ENCODE assay signal across 19 mouse cellular contexts in genomic region chr8:99393908-99394307, GRCm38 (mm10). TPM values are rescaled to one million over a fixed set of nuclear protein-coding genes. Genes with fewer than 3 reads are reported as not detected.
DNase-seq lines count a peak whose midpoint lies in the region; ATAC-seq lines count a peak whose summit lies in the region.
"Had no signal": no experiment of that assay in that cellular context is flagged by ENCODE, and none has a peak within 500 bp of the region (broad histone marks: within the 10 kb centered on the region; RNA-seq: fewer than 3 reads in every experiment).

No protein-coding gene starts in this region.

- H3K4me1 ChIP-seq in embryonic facial prominence, embryonic 14.5 days (ENCODE audit: control insufficient read depth, insufficient read depth, low read length): no peaks in the 10 kb centered on the region
- H3K4me1 ChIP-seq in embryonic facial prominence, embryonic 10.5 days: no peaks in the 10 kb centered on the region
- peaks cover under 1% of the 10 kb centered on the region; the same call in 1 of the 2 replicates for H3K4me1 ChIP-seq in hindbrain, embryonic 16.5 days (ENCODE audit: control insufficient read depth, insufficient read depth, low read depth, low read length)
- peaks cover 6% of the 10 kb centered on the region; the same call in 1 of the 2 replicates for H3K4me1 ChIP-seq in hindbrain, embryonic 13.5 days (replicated peaks)
- no peaks in the 10 kb centered on the region for H3K4me1 ChIP-seq in embryonic facial prominence, embryonic 15.5 days
- H3K4me1 ChIP-seq: embryonic facial prominence, embryonic 12.5 days; hindbrain, embryonic 15.5 days; limb, embryonic 13.5 days; liver, embryonic 15.5 days; stomach, embryonic 15.5 days had no signal

- H3K9ac ChIP-seq in embryonic facial prominence, embryonic 14.5 days (ENCODE audit: low read depth, low read length): no peak overlapping the region
- H3K9ac ChIP-seq in hindbrain, embryonic 16.5 days (ENCODE audit: low read depth, low read length): no peak overlapping the region
- H3K9ac ChIP-seq in hindbrain, embryonic 13.5 days: no peak overlapping the region
- H3K9ac ChIP-seq in embryonic facial prominence, embryonic 15.5 days: no peak overlapping the region
- H3K9ac ChIP-seq: embryonic facial prominence, embryonic 12.5 days; hindbrain, embryonic 15.5 days; limb, embryonic 13.5 days; liver, embryonic 15.5 days; stomach, embryonic 15.5 days had no signal

- peak; percentile 35 for DNase-seq in embryonic facial prominence, embryonic 14.5 days (ENCODE audit: low spot score)
- no peak for DNase-seq in embryonic facial prominence, embryonic 10.5 days (ENCODE audit: low spot score)
- peak; percentile 62 to 72 for DNase-seq in cerebellum, adult 18-20 months
- no peak for DNase-seq in natural killer cell, adult 2 months (ENCODE audit: low spot score in 2 of 2)
- DNase-seq in gastrocnemius, postnatal 14 days: no peak
- DNase-seq: kidney, adult 18-20 months; kidney, postnatal 4 days; lung, postnatal 10 days; spleen, adult 18-20 months had no signal

- no peaks in the 10 kb centered on the region for H3K27me3 ChIP-seq in embryonic facial prominence, embryonic 14.5 days (replicated peaks; ENCODE audit: control insufficient read depth, insufficient read depth, low read length)
- H3K27me3 ChIP-seq in embryonic facial prominence, embryonic 10.5 days (replicated peaks; ENCODE audit: low read depth, poor library complexity, severe bottlenecking): no peaks in the 10 kb centered on the region
- no peaks in the 10 kb centered on the region for H3K27me3 ChIP-seq in hindbrain, embryonic 16.5 days (replicated peaks; ENCODE audit: control insufficient read depth, insufficient read depth, low read length)
- H3K27me3 ChIP-seq in hindbrain, embryonic 13.5 days: no peaks in the 10 kb centered on the region
- H3K27me3 ChIP-seq in embryonic facial prominence, embryonic 15.5 days: no peaks in the 10 kb centered on the region
- H3K27me3 ChIP-seq: CH12.LX; embryonic facial prominence, embryonic 12.5 days; hindbrain, embryonic 15.5 days; limb, embryonic 13.5 days; liver, embryonic 15.5 days; stomach, embryonic 15.5 days had no signal

- intact Hi-C loops in gastrocnemius, postnatal 14 days (cut with DNase I; ENCODE audit: low total_unique reads): no loop called here

- no peak overlapping the region for H3K27ac ChIP-seq in embryonic facial prominence, embryonic 14.5 days (replicated peaks; ENCODE audit: low read depth, low read length)
- H3K27ac ChIP-seq in embryonic facial prominence, embryonic 10.5 days (replicated peaks): no peak overlapping the region
- H3K27ac ChIP-seq in hindbrain, embryonic 16.5 days (ENCODE audit: low read depth, low read length): no peak overlapping the region
- H3K27ac ChIP-seq in hindbrain, embryonic 13.5 days: no peak overlapping the region
- H3K27ac ChIP-seq in embryonic facial prominence, embryonic 15.5 days (replicated peaks): no peak overlapping the region
- H3K27ac ChIP-seq: embryonic facial prominence, embryonic 12.5 days; hindbrain, embryonic 15.5 days; limb, embryonic 13.5 days; liver, embryonic 15.5 days; stomach, embryonic 15.5 days had no signal

- H3K4me3 ChIP-seq in embryonic facial prominence, embryonic 14.5 days (ENCODE audit: low read depth, low read length): no peak overlapping the region
- H3K4me3 ChIP-seq in embryonic facial prominence, embryonic 10.5 days: no peak overlapping the region
- no peak overlapping the region for H3K4me3 ChIP-seq in hindbrain, embryonic 16.5 days (ENCODE audit: low read length)
- no peak overlapping the region for H3K4me3 ChIP-seq in hindbrain, embryonic 13.5 days
- H3K4me3 ChIP-seq in embryonic facial prominence, embryonic 15.5 days (replicated peaks): no peak overlapping the region
- H3K4me3 ChIP-seq: embryonic facial prominence, embryonic 12.5 days; hindbrain, embryonic 15.5 days; limb, embryonic 13.5 days; liver, embryonic 15.5 days; stomach, embryonic 15.5 days had no signal

- ATAC-seq in embryonic facial prominence, embryonic 14.5 days (ENCODE audit: low read depth): no peak; the same call in 1 of the 2 replicates
- ATAC-seq in hindbrain, embryonic 16.5 days: peak; percentile 45; the same call in 1 of the 2 replicates
- no peak for ATAC-seq in hindbrain, embryonic 13.5 days (ENCODE audit: low FRiP score)
- peak; percentile 15; the same call in 1 of the 2 replicates for ATAC-seq in embryonic facial prominence, embryonic 15.5 days (ENCODE audit: insufficient number of reproducible peaks, low FRiP score, low TSS enrichment, low read depth)

- no peak overlapping the region for H3K4me2 ChIP-seq in embryonic facial prominence, embryonic 14.5 days (ENCODE audit: low read depth, low read length)
- no peak overlapping the region for H3K4me2 ChIP-seq in hindbrain, embryonic 16.5 days (ENCODE audit: low read length)
- H3K4me2 ChIP-seq in hindbrain, embryonic 13.5 days: no peak overlapping the region
- no peak overlapping the region for H3K4me2 ChIP-seq in embryonic facial prominence, embryonic 15.5 days (replicated peaks)
- H3K4me2 ChIP-seq: embryonic facial prominence, embryonic 12.5 days; hindbrain, embryonic 15.5 days; limb, embryonic 13.5 days; liver, embryonic 15.5 days; stomach, embryonic 15.5 days had no signal

- 70% methylated on average over 4 of the region's 4 CpGs for WGBS in embryonic facial prominence, embryonic 14.5 days
- WGBS in embryonic facial prominence, embryonic 10.5 days: 75% methylated on average over 4 of the region's 4 CpGs
- 68% methylated on average over 4 of the region's 4 CpGs for WGBS in hindbrain, embryonic 16.5 days
- 70% methylated on average over 4 of the region's 4 CpGs for WGBS in hindbrain, embryonic 13.5 days
- 67% methylated on average over 4 of the region's 4 CpGs for WGBS in embryonic facial prominence, embryonic 15.5 days

- H3K9me3 ChIP-seq in embryonic facial prominence, embryonic 14.5 days (ENCODE audit: control insufficient read depth, low read length): no peaks in the 10 kb centered on the region
- no peaks in the 10 kb centered on the region for H3K9me3 ChIP-seq in embryonic facial prominence, embryonic 10.5 days
- no peaks in the 10 kb centered on the region for H3K9me3 ChIP-seq in hindbrain, embryonic 16.5 days (ENCODE audit: control insufficient read depth, low read length)
- no peaks in the 10 kb centered on the region for H3K9me3 ChIP-seq in hindbrain, embryonic 13.5 days
- H3K9me3 ChIP-seq in embryonic facial prominence, embryonic 15.5 days (replicated peaks): no peaks in the 10 kb centered on the region
- H3K9me3 ChIP-seq: embryonic facial prominence, embryonic 12.5 days; hindbrain, embryonic 15.5 days; limb, embryonic 13.5 days; liver, embryonic 15.5 days; stomach, embryonic 15.5 days had no signal

- no peaks in the 10 kb centered on the region for H3K36me3 ChIP-seq in embryonic facial prominence, embryonic 14.5 days (ENCODE audit: control insufficient read depth, insufficient read depth, low read length)
- no peaks in the 10 kb centered on the region for H3K36me3 ChIP-seq in embryonic facial prominence, embryonic 10.5 days (replicated peaks)
- H3K36me3 ChIP-seq in hindbrain, embryonic 16.5 days (ENCODE audit: control insufficient read depth, insufficient read depth, low read length): no peaks in the 10 kb centered on the region
- H3K36me3 ChIP-seq in hindbrain, embryonic 13.5 days: no peaks in the 10 kb centered on the region
- no peaks in the 10 kb centered on the region for H3K36me3 ChIP-seq in embryonic facial prominence, embryonic 15.5 days
- H3K36me3 ChIP-seq: embryonic facial prominence, embryonic 12.5 days; hindbrain, embryonic 15.5 days; limb, embryonic 13.5 days; liver, embryonic 15.5 days; stomach, embryonic 15.5 days had no signal

RNA-seq across cellular contexts. Expression of gene Cdh8, which starts 22.4 kb away (rescaled TPM):
- polyA plus RNA-seq in embryonic facial prominence, embryonic 14.5 days (2014; fragmentation: Nextera tagmentation; extraction: Ambion mirVana): 3.3 and 3.4 TPM in 2 replicates
- 1.0 and 1.2 TPM in 2 replicates for polyA plus RNA-seq in embryonic facial prominence, embryonic 10.5 days (2016; fragmentation: Nextera tagmentation; extraction: Ambion mirVana)
- polyA plus RNA-seq in hindbrain, embryonic 16.5 days (2015; fragmentation: Nextera tagmentation; extraction: Ambion mirVana): 54.3 and 65.2 TPM in 2 replicates
- polyA plus RNA-seq in hindbrain, embryonic 13.5 days (2015; fragmentation: Nextera tagmentation; extraction: Ambion mirVana): 33.9 and 37.7 TPM in 2 replicates
- polyA plus RNA-seq in embryonic facial prominence, embryonic 15.5 days (2015; fragmentation: Nextera tagmentation; extraction: Ambion mirVana): 3.4 and 3.9 TPM in 2 replicates
- under 1 TPM; 0.08 to 0.24 TPM for total RNA-seq in gastrocnemius, postnatal 14 days (2021)
- total RNA-seq: CH12.LX; megakaryocyte-erythroid progenitor cell, adult 5-6 weeks had no signal

Comparison
In these comparisons a context has a peak if more than half of its experiments do, and no peak if none do; other contexts are left out.
1. ATAC-seq: peak in hindbrain, embryonic 16.5 days (single experiment) and embryonic facial prominence, embryonic 15.5 days (single experiment); none in embryonic facial prominence, embryonic 14.5 days (single experiment) and hindbrain, embryonic 13.5 days (single experiment).
2. DNase-seq: peak in embryonic facial prominence, embryonic 14.5 days (single experiment) and cerebellum, adult 18-20 months (2 of 2); none in embryonic facial prominence, embryonic 10.5 days (single experiment), natural killer cell, adult 2 months (0 of 2) and gastrocnemius, postnatal 14 days (single experiment).